Mouse (Mus musculus) spleen, postnatal 36 days (tissue): ENCODE data around the gene Pbx4.
A peak's percentile ranks its signal among the peaks of the same experiment; 100 is the strongest.

ENCODE experiments used
- DNase-seq, 2 experiments: peaks; one replicate each; pipeline ENCODE4 v3.0.0; 2022; ENCODE audit warnings: low spot score in 2 of 2, mixed read lengths in 1 of 2

Gene Pbx4

GRCm38 (mm10) chr8:69808864-69809403 lies 23.4 kb upstream of the Pbx4 start:
- peak; percentile 71 to 76 for DNase-seq

GRCm38 (mm10) chr8:69809820-69810219 lies 22.5 kb upstream of the Pbx4 start:
- no peak for DNase-seq

DNA sequence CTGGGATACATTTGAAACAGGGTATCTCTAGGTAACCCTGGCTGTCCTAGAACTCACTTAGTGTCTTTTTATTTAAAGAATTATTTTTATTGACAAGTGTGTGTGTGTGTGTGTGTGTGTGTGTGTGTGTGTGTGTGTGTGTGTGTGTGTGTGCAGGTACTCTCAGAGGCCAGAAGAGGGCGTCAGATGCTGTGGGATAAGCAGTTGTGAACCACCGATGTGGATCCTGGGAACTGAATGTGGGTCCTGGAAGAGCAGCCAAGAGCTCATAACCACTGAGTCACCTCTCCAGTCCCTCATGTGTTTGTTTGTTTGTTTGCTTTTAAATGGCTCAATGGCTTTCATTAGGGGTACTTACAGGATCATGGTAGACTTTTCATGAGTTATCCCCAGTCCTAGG lies 17.4 kb upstream of the Pbx4 start:
- DNase-seq: no peak

DNA sequence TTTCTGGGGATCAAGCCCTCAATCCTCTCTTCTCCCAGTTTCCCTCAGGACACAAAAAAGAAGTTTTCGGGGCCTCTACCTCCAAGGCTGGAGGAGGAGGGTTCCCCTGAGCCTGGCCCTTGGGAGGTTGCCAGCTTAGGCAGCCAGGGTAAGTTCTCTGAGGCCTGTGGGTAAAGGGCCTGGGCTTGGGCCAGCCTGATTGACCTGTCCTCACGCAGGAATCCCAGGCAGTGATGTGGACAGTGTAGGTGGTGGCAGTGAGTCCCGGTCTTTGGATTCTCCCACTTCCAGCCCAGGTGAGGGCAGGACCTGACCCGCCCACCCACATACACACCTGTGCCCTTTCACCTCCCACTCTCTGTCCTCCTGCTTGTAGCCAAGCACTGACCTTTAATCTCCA lies 16.9 kb upstream of the Pbx4 start:
- no peak for DNase-seq

DNA sequence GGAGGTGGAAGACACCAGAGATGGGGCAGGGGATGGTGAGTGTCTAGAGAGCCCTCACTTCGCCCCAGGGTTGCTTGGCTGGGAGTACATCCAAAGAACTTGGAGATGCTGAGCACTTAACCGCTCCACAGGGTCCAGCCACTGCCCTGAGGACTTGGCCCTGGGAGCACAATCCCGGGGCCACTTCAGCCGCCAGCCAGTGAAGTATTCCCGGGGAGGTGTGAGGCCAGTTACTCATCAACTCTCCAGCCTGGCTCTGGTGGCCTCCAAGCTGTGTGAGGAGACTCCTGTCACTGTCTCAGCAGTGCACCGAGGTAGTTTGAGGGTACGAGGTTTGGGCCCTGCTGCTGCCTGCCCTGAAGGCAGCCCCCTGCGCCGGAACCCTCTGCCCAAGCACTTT lies 11.8 kb upstream of the Pbx4 start:
- DNase-seq: no peak

DNA sequence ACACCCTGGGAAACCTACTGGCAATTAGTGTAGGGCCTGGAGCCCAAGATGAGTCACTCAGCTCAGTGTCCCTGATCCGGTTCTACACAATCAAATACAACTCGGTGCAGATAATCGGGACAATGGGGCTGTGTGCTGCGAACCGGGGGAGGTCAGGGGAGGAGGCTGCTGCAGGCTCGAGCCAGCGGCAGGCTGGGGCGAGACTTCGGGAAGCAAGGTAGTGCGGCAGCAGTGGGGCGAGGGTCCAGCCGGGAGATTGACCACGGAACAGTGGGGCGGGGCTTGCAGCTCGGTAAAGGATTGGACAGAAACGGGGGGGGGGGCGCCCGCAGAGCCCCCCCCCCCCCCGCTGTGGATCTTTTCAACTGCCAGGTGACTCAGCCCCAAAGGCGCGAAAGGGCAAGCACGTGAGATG lies 10.3 kb upstream of the Pbx4 start:
- peak in 1 of 2 experiments; percentile 24 for DNase-seq

GRCm38 (mm10) chr8:69822386-69823191 lies 9.7 kb upstream of the Pbx4 start, which contains the start of gene Lpar2:
Lpar2 (plus strand) TSS chr8:69822429.
- DNase-seq: peak; percentile 77 to 79

GRCm38 (mm10) chr8:69826371-69826770 lies 5.9 kb upstream of the Pbx4 start:
- DNase-seq: no peak

- no peak for DNase-seq
These were observed 4.9 kb downstream of the Pbx4 start for GRCm38 (mm10) chr8:69837057-69837682.

GRCm38 (mm10) chr8:69847167-69848065 lies 15.1 kb downstream of the Pbx4 start:
- no peak for DNase-seq

DNA sequence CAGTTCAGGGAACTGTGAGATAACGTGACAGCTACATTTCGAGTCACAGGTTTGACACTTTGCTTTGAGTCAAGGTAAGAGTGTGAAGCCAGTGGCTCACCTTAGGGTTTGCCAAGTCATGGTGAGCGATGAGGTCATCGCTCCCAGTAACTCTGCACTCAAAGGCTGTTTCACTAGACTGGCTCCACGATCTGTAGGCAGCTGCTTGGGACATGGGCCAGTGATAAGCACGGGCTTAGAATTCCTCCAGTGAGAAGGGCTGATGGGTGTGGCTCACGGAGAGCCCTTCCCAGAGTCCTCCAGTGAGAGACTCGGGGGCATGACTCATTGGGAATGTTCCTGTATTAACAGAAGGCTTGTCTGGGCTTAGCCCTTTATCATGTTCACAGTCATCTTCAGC lies 16.7 kb downstream of the Pbx4 start:
- no peak for DNase-seq

GRCm38 (mm10) chr8:69849899-69850298 lies 17.6 kb downstream of the Pbx4 start:
- DNase-seq: no peak

DNA sequence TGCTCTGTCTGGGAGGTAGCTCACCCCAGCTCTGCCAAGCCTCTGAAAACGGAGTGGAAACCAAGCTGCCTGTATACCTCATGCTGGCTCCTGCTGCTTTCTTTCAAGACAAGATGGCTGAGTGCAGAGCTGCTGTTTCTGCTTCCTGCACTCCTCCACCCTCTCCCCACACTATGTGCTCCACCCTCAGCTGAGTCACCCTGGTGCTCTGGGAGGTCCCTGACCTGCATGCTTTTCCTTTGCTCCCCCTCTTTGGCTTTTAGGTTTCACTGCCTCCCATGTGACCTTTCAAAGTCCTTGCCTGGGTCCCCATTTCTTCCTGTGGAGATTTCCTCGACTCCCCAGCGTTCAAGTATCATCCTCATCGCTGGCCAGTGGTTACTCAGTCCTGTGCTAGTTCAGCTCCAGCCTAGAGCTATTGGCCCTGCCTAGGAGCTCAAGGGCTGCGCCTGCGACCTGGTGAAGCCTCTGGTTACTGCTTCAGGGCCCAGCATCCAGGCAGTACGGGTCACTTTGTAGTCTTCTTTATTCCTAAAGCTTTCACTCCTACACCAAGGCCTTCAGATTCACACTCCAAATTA lies 18.7 kb downstream of the Pbx4 start:
- DNase-seq: no peak

DNA sequence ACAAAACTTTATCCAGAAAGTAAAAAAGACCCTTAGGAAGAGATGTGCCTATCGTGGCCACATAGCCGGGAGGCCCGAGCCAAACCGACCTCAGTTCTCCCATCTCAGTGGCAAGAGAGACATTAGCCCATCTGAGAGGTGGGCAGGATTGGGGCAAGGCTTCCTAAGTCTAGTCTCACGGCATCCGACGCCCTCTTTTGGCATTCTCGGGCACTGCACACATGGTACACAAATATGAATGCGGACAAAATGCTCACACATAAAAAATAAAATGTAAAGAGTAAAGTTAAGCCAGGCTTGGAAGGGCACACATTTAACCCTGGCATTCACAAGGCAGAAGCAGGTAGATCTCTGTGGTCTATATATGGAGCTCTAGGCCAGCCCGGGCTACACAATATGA lies 21.6 kb downstream of the Pbx4 start:
- no peak for DNase-seq

- no peak for DNase-seq
These were observed 28.5 kb downstream of the Pbx4 start for GRCm38 (mm10) chr8:69860807-69861206.

DNA sequence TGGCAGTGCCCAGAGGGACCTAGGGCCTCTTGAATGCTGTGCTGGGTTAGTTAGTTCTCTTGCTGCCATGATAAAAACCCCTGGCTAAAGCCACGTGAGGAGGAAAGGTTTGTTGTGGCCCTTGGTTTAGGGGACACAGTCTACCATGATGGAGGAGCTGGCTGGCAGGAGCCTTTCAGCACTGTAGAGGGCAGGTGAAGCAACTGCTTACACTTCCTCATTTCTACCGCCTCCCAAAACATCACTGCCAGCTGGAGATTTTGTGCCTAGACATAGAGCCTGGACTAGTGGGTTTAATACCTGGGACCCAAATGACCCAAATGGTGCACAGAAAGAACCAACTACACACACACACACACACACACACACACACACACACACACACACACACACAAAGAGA lies 29.0 kb downstream of the Pbx4 start:
- DNase-seq: no peak

DNA sequence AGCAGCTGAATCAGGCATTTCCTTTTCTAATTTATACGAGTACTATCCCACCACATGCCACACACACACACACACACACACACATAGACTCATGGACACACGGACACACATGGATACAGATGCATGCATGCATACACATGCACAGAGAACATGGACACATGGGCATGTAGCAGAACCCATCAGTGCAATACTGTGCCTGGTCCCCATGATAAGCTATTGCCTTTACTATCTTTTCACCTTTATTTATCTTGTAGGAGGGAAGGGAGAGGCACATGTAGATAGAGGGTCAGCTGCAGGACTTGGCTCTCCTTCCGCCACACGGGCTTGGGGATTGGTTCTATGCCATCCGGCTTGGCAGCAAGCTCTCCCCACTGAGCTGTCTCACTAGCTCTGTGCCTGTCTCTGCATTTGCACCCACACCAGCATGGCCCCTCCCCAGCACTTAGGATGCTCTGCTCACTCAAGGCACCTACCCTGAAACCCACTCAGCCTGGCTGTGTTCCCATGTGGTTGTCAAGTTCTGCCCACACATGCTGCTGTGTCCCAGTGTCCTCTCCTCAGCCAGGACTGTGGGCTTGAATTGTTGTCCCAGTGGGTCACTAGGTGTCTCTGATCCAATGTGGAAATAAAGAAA lies 31.2 kb downstream of the Pbx4 start:
- DNase-seq: no peak

DNA sequence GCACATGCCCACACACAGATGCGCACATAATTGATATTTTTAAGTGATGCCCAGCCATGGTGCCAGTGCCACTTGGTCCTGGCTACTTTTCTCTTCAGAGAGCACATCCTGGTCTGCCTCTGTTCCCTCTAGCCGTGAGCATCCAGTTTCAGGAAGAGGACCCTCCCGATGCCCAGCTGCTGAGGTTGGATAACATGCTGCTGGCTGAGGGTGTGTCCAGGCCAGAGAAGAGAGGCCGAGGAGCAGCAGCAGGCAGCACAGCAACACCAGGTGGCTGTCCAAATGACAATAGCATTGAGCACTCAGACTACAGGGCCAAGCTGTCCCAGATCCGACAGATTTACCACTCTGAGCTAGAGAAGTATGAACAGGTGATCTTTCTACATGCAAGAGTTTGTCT lies 31.9 kb downstream of the Pbx4 start:
- DNase-seq: no peak

- no peak for DNase-seq
These were observed 35.5 kb downstream of the Pbx4 start for GRCm38 (mm10) chr8:69867696-69868326.

- DNase-seq: no peak
These were observed 37.9 kb downstream of the Pbx4 start for GRCm38 (mm10) chr8:69870003-69870765.
